Mouse (Mus musculus) testis, postnatal 14 days (tissue): Measurements from ENCODE around the gene Srsf9.
"Not testable (repeated sequence)": the region's sequence is repeated elsewhere in the genome, so short reads cannot be mapped to it uniquely, and the experiment has no call there.

Source experiments
- DNase-seq: peaks from one replicate; pipeline ENCODE4 v3.0.0; 2021; ENCODE audit warnings: low spot score

Gene Srsf9

GRCm38 (mm10) chr5:115326875-115327609 is at the start of gene Srsf9:
TSS of gene Srsf9 (plus strand) at chr5:115327177.
- DNase-seq, result peak; percentile 93

GRCm38 (mm10) chr5:115278053-115278452 is 48.9 kb upstream of the Srsf9 start:
- DNase-seq, result no peak

- DNase-seq, result no peak
Observed at GRCm38 (mm10) chr5:115278785-115279184, 48.2 kb upstream of the Srsf9 start.

- peak; percentile 85 for DNase-seq
Observed at GRCm38 (mm10) chr5:115279226-115280049, 47.5 kb upstream of the Srsf9 start, which contains the start of gene Coq5. TSS of gene Coq5 (plus strand) at chr5:115279666.

GRCm38 (mm10) chr5:115280050-115280687 is 46.8 kb upstream of the Srsf9 start:
- DNase-seq, result peak; percentile 35

- no peak for DNase-seq
Observed at GRCm38 (mm10) chr5:115284735-115285134, 42.2 kb upstream of the Srsf9 start.

GRCm38 (mm10) chr5:115294173-115294572 is 32.8 kb upstream of the Srsf9 start:
- no peak for DNase-seq

- no peak for DNase-seq
Observed at GRCm38 (mm10) chr5:115296347-115296746, 30.6 kb upstream of the Srsf9 start.

- DNase-seq, result peak; percentile 68
Observed at GRCm38 (mm10) chr5:115300035-115300744, 26.8 kb upstream of the Srsf9 start.

GRCm38 (mm10) chr5:115300792-115301614 is 26.0 kb upstream of the Srsf9 start, which contains the start of gene Dynll1:
TSS of gene Dynll1 (minus strand) at chr5:115300999.
- peak; percentile 98 for DNase-seq

- DNase-seq, result no peak
Observed at GRCm38 (mm10) chr5:115301615-115302014, 25.4 kb upstream of the Srsf9 start.

GRCm38 (mm10) chr5:115302190-115302589 is 24.8 kb upstream of the Srsf9 start:
- not testable (repeated sequence) for DNase-seq

GRCm38 (mm10) chr5:115312354-115312753 is 14.6 kb upstream of the Srsf9 start:
- no peak for DNase-seq

- DNase-seq, result no peak
Observed at GRCm38 (mm10) chr5:115312816-115313667, 13.9 kb upstream of the Srsf9 start.

- no peak for DNase-seq
Observed at GRCm38 (mm10) chr5:115313668-115313943, 13.4 kb upstream of the Srsf9 start.

GRCm38 (mm10) chr5:115316968-115317644 is 9.9 kb upstream of the Srsf9 start:
- DNase-seq, result no peak

GRCm38 (mm10) chr5:115317645-115318328 is 9.2 kb upstream of the Srsf9 start:
- DNase-seq, result no peak

- DNase-seq, result peak; percentile 77
Observed at GRCm38 (mm10) chr5:115319004-115319940, 7.7 kb upstream of the Srsf9 start.
